Mouse (Mus musculus) intestine, embryonic 16.5 days (tissue): ENCODE results near the gene Map2. TPM values are rescaled to one million over a fixed set of nuclear protein-coding genes. Genes with fewer than 3 reads are reported as not detected.

Experiments
- ATAC-seq: fragments of 200-750 bp; cut with Nextera tagmentation; 2 replicates; pipeline ENCODE4 v1.8.0; 2017; ENCODE audit warnings: moderate TSS enrichment, moderate library complexity
- H3K27ac ChIP-seq: fragments of 300-500 bp; sonication (generic); 2 replicates; pipeline ENCODE4 v1.5.1; 2014; ENCODE audit warnings: mild to moderate bottlenecking, low read length
- H3K27me3 ChIP-seq: fragments of 300-500 bp; sonication (generic); replicated peaks from 2 replicates; pipeline ENCODE4 v1.6.1; 2014; ENCODE audit warnings: low read length, control low read depth, mixed read lengths; ENCODE audit not compliant: control insufficient read depth, insufficient read depth
- H3K36me3 ChIP-seq: fragments of 300-500 bp; sonication (generic); 2 replicates; pipeline ENCODE4 v1.6.1; 2014; ENCODE audit warnings: low read length, control low read depth; ENCODE audit not compliant: control insufficient read depth, insufficient read depth
- H3K4me1 ChIP-seq: fragments of 300-500 bp; sonication (generic); 2 replicates; pipeline ENCODE4 v1.6.1; 2014; ENCODE audit warnings: low read length, control low read depth, mixed read lengths; ENCODE audit not compliant: control insufficient read depth, insufficient read depth
- H3K4me2 ChIP-seq: fragments of 300-500 bp; sonication (generic); 2 replicates; pipeline ENCODE4 v1.6.1; 2014; ENCODE audit warnings: low read depth, low read length, control low read depth
- H3K4me3 ChIP-seq: fragments of 300-500 bp; sonication (generic); 2 replicates; pipeline ENCODE4 v1.5.1; 2014; ENCODE audit warnings: mild to moderate bottlenecking, low read length
- H3K9ac ChIP-seq: fragments of 300-500 bp; sonication (generic); 2 replicates; pipeline ENCODE4 v1.6.1; 2014; ENCODE audit warnings: low read depth, low read length
- H3K9me3 ChIP-seq: fragments of 300-500 bp; sonication (generic); 2 replicates; pipeline ENCODE4 v1.6.1; 2016; ENCODE audit warnings: low read length, control low read depth; ENCODE audit not compliant: control insufficient read depth
- whole genome bisulfite sequencing: fragments of 180-500 bp; shearing (Covaris S2); extraction: QIAGEN DNeasy Blood & Tissue Kit; methylation state at CpG from one replicate; pipeline ENCODE4 v1.1.7; 2014; 5-methylcytosine and 5-hydroxymethylcytosine counted together
- polyA plus RNA-seq: library from polyadenylated mRNA; unstranded; fragments of >200 nt; fragmentation: Nextera tagmentation; extraction: Ambion mirVana; gene quantifications from 2 replicates; pipeline ENCODE4 v1.2.1, GENCODE M21; 2015

Map2 gene
- polyA plus RNA-seq, 1 experiment from 2014 or later, result 9.5 TPM

DNA sequence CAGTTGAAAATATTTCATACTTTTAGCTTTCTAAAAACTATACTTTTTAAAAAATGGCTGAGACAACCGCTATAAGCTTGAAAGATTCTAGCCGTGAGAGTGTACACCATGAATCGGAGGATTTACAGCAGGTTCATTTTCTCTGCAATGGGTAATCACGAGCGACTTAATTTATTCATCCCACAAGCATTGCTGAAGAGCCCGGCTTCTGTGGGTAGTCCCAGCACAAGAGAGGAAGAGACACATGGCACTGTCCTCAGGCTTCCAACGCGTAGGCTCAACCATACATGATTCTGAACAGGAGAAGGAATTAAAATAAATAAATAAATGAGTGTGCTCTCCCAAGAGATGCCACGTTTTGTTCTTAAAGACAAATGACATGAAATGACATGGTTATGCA is 148.4 kb downstream of the Map2 start:
- 78% methylated on average over 9 of the region's 9 CpGs for WGBS
- H3K9ac ChIP-seq, result no peak overlapping the region
- H3K27ac ChIP-seq, result no peak overlapping the region
- H3K36me3 ChIP-seq, result no peaks in the 10 kb centered on the region
- no peak for ATAC-seq
- no peak overlapping the region for H3K4me3 ChIP-seq
- no peaks in the 10 kb centered on the region for H3K4me1 ChIP-seq
- H3K27me3 ChIP-seq, result no peaks in the 10 kb centered on the region
- no peaks in the 10 kb centered on the region for H3K9me3 ChIP-seq
- H3K4me2 ChIP-seq, result no peak overlapping the region

DNA sequence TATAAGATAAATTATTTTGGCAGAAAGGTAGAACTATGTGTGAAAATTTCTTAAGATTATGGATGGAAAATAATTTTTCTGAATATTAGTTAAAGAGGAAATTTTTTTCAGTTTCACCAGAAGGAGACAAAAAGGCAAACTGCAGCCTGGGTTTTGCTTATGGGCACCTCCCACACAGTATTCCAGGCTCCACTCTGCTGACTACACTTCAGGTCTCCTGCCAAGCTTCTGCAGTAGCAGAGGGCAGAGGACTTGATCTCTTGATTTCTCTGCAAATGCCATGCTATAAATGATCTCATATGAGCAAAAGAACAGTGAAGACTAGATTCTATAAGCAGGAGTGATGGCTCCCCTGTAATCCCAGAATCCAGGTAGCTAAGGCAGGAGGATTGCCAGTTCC is 149.9 kb downstream of the Map2 start:
- no peaks in the 10 kb centered on the region for H3K36me3 ChIP-seq
- no peak overlapping the region for H3K4me2 ChIP-seq
- H3K9ac ChIP-seq, result no peak overlapping the region
- no peaks in the 10 kb centered on the region for H3K9me3 ChIP-seq
- H3K27ac ChIP-seq, result no peak overlapping the region
- H3K4me1 ChIP-seq, result no peaks in the 10 kb centered on the region
- no peak for ATAC-seq
- H3K4me3 ChIP-seq, result no peak overlapping the region
- H3K27me3 ChIP-seq, result no peaks in the 10 kb centered on the region

DNA sequence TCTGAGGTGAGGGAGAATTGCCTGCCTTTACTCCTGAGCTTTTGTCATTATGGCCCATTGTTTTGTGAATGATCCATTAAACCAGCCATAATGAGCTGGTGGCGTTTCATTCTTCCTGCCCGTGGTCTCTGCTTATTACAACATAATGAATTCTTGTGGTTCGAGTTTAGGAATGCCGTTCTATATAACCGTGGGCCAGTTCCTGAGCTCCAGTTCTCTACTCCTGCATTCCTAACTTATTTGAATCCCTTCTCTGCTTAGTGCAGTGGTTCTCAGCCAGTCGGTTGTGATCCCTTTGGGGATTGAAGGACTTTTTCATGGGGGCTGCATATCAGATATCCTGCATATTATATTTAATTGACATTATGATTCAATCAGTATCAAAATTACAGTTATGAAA is 153.9 kb downstream of the Map2 start:
- Histone ChIP-seq H3K4me1 (no peaks in the 10 kb centered on the region), H3K27me3 (no peaks in the 10 kb centered on the region), H3K4me2 (no peak overlapping the region), H3K9me3 (no peaks in the 10 kb centered on the region), H3K9ac (no peak overlapping the region), H3K27ac (no peak overlapping the region), H3K36me3 (no peaks in the 10 kb centered on the region), H3K4me3 (no peak overlapping the region)
- no peak for ATAC-seq
- WGBS, result 62% methylated on average over 6 of the region's 6 CpGs

DNA sequence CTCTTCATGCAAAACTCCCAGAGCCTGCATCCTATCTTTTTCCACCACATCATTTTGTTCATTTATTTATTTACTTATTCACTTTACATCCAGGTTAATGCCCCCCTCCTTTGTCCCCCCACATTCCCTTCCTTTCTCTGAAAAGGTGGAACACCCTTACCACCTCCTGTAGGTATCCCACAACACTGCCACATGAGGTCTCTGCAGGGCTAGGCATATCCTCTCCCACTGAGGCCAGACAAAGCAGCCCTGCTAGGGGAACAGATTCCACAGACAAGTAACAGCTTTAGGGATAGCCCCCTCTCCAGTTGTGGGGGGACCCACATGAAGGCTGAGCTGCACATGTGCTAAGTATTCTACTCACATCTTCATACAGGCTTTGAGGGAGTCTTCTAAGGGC is 154.5 kb downstream of the Map2 start:
- Histone ChIP-seq H3K9ac (no peak overlapping the region), H3K27me3 (no peaks in the 10 kb centered on the region), H3K27ac (no peak overlapping the region), H3K4me1 (no peaks in the 10 kb centered on the region), H3K4me2 (no peak overlapping the region), H3K36me3 (no peaks in the 10 kb centered on the region), H3K9me3 (no peaks in the 10 kb centered on the region), H3K4me3 (no peak overlapping the region)
- no peak for ATAC-seq

DNA sequence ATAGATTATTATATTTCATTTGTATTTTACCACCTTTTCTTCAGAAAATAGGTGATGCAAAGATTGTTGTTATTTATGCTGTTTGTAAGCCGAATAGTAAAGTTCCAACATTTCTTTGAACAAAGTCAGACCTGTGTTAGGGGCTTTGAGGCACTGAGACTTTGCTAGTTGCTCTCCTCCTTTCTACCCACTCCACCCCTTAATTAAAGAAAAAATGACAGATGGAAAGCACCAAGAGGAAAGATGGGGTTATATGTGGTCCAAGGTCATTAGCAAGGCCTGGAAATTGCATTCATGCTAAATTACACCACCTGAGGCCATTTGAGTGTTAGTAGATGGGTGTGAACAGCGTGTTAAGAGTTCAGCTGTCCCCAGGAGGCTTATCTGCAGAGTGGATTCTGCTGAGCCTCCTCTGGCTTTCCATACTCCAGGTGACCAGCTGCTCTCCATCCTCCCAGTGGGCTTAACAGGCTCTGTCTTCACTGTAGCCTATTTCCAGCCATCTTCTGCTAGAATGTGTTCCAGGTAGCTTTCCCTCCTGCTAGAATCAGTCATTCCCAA is 160.7 kb downstream of the Map2 start:
- Histone ChIP-seq H3K27ac (no peak overlapping the region), H3K4me1 (no peaks in the 10 kb centered on the region), H3K9me3 (no peaks in the 10 kb centered on the region), H3K4me3 (no peak overlapping the region), H3K27me3 (no peaks in the 10 kb centered on the region), H3K4me2 (no peak overlapping the region), H3K36me3 (no peaks in the 10 kb centered on the region), H3K9ac (no peak overlapping the region)
- 66% methylated on average over 2 of the region's 2 CpGs for WGBS
- ATAC-seq, result no peak

DNA sequence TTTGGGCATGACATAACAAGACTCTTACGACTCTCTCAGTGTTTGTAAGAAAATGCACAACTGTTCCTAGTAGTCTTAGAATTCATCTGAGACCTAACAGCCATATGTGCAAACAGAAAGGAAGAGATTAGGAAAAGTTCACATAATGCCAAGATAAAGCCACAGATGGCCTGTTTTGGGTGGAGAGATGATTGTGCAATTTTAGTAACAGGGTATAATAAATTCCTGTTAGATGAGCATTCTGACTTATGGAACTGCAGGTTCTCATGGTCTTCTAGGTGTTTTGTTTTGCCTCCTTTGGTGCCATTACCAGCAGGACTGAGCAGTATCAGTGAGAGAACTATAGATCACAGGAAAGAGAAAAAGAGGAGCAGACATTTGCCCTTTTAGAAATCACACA is 164.1 kb downstream of the Map2 start:
- WGBS, result 72% methylated on average over 1 of the region's 1 CpGs
- H3K9ac ChIP-seq, result no peak overlapping the region
- H3K4me3 ChIP-seq, result no peak overlapping the region
- no peaks in the 10 kb centered on the region for H3K4me1 ChIP-seq
- no peaks in the 10 kb centered on the region for H3K36me3 ChIP-seq
- H3K27me3 ChIP-seq, result no peaks in the 10 kb centered on the region
- ATAC-seq, result no peak
- no peaks in the 10 kb centered on the region for H3K9me3 ChIP-seq
- H3K4me2 ChIP-seq, result no peak overlapping the region
- H3K27ac ChIP-seq, result no peak overlapping the region

DNA sequence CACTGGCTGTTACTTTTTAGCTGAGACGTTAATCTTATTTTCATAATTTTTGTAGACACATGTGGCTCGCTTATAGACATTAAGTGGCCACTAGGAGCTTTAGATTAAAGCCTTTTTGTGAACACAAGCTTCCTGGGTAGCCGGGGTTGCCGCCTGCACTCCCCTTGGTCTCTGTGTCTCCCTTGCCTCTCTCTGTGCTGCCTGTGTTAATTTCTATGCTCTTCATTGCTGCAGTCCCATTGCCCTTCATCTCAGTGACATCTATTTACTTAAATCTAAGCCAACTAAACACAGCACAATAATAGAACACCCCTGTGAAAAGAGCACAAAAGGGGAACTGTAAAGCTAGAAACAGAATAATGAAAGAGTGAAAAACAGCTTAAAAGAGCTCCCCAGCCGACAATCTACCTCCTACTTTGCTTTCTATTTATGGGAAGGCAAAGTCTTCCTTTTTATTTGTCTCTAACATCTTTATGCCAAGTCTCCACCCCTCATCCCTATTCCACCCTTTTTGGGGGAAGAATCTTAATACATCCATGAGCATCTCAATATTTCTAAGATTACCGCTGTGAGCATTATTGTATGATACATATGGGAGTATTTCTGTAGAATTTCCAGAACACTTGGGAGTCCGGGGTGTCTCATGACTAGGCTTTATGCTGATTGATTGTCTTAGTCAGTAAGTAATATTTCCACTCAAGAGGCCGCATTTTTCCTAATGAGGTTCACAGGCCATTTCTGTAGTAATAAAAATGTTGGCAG is 173.5 kb downstream of the Map2 start:
- H3K4me3 ChIP-seq, result no peak overlapping the region
- WGBS, result 66% methylated on average over 8 of the region's 8 CpGs
- H3K9ac ChIP-seq, result no peak overlapping the region
- ATAC-seq, result no peak
- no peaks in the 10 kb centered on the region for H3K9me3 ChIP-seq
- H3K27me3 ChIP-seq, result no peaks in the 10 kb centered on the region
- H3K27ac ChIP-seq, result no peak overlapping the region
- no peak overlapping the region for H3K4me2 ChIP-seq
- no peaks in the 10 kb centered on the region for H3K36me3 ChIP-seq
- no peaks in the 10 kb centered on the region for H3K4me1 ChIP-seq

DNA sequence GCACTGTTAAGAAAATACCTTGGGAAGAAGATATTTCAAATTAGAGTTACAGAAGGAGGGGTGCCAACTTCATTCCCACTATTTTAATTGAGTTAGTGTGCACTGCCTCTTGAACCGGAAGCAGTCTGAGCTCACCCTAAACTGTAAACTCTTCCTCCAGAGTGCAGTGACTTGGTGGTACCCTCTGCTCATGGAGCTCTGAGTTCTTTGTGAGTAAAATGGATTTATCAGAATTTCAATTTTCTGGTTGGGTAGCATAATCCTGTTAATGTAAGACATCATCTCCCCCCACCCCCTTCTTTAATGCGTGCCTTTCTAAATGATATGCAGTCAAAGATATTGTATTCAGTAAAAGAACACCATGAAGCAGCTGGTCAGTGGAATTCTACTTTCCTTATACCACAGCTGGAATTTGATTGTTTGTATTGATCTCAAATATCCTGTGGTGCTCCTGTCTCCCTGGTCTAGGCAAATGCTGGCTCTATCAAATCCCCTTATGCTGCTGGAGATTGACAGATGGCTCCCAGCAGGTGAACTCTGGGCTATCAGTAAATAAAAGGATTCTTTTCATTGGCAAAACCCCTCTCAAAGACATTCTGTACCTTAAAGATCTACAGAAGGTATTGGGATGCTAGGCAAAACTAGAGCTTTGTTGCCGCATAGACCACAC is 174.2 kb downstream of the Map2 start:
- no peak for ATAC-seq
- H3K27me3 ChIP-seq, result no peaks in the 10 kb centered on the region
- no peak overlapping the region for H3K9ac ChIP-seq
- 85% methylated on average over 3 of the region's 3 CpGs for WGBS
- no peak overlapping the region for H3K4me3 ChIP-seq
- no peak overlapping the region for H3K27ac ChIP-seq
- H3K36me3 ChIP-seq, result no peaks in the 10 kb centered on the region
- H3K9me3 ChIP-seq, result no peaks in the 10 kb centered on the region
- H3K4me1 ChIP-seq, result no peaks in the 10 kb centered on the region
- no peak overlapping the region for H3K4me2 ChIP-seq

DNA sequence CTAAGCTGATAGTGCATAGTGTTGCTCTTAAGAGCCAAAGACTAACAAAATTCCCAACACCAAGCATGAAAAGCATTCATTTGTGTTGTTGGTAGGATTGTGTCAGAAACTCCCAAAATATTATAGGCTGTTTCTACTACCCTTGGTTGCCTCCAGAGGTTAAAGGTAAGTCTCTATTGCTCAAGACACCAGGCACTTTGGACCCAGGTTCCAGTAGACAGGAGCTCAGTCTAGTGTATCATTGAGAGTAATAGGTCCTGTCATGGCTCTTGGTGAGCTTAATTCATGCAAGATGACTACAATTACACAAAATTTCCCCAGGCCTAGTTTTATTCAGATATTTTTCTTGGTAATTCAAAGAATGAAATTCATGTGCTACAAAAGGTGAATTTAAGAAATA is 176.3 kb downstream of the Map2 start:
- H3K4me1 ChIP-seq, result no peaks in the 10 kb centered on the region
- H3K4me2 ChIP-seq, result no peak overlapping the region
- H3K36me3 ChIP-seq, result no peaks in the 10 kb centered on the region
- no peaks in the 10 kb centered on the region for H3K27me3 ChIP-seq
- ATAC-seq, result no peak
- no peak overlapping the region for H3K27ac ChIP-seq
- H3K4me3 ChIP-seq, result no peak overlapping the region
- no peaks in the 10 kb centered on the region for H3K9me3 ChIP-seq
- H3K9ac ChIP-seq, result no peak overlapping the region
